Mouse (Mus musculus): ENCODE measurements around the gene Tet3. TPM values are rescaled to one million over a fixed set of nuclear protein-coding genes. Genes with fewer than 3 reads are reported as not detected.

Gene Tet3
- 25.0 and 30.3 TPM in 2 replicates for polyA plus RNA-seq (2014; fragmentation: Nextera tagmentation; extraction: Ambion mirVana)

DNA sequence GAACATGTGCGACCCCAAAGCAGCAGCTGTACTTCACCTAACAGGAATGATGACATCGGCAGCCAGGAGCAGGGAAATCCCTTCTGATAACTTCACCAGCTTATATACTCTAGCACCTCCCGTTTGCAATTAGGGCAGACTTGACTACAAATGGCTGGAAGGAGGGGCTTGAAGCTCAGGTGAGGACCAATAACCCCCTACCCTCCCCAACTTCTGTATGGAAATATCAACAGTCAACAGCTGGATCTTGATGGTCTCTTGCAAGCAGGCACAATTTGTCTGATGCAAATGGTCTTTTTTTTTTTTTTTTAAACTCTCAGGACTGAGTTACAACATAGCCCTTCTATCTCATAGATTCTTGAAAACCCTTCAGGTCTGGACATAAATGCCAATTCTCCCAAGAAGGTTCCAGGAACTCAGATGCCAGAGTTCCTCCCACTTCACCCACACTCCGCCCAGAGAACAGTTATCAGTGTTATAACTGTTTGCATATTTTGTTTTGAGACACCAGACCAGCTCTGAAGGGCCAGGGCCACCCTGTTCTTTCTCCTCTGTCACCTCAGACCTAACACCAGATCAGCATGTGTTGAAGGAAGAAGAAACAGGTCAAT is at the start of gene Tet3:
Gene Tet3, minus strand, starts transcription at position 51 of the 611 bp plus-strand sequence.
- Histone ChIP-seq H3K4me3 (ENCODE audit: low read depth, low read length) (no peak within 1 kb of the TSS), H3K27ac (ENCODE audit: low read depth, low read length) (no peak within 1 kb of the TSS), H3K9ac (ENCODE audit: low read depth, low read length) (no peak within 1 kb of the TSS), H3K4me1 (ENCODE audit: control insufficient read depth, insufficient read depth, low read length) (peaks cover 31% of the 10 kb centered on the region), H3K27me3 (ENCODE audit: control insufficient read depth, insufficient read depth, low read length) (no peaks in the 10 kb centered on the region), H3K36me3 (ENCODE audit: control insufficient read depth, insufficient read depth, low read length) (no peaks in the 10 kb centered on the region), H3K4me2 (no peak within 1 kb of the TSS), H3K9me3 (replicated peaks; ENCODE audit: control insufficient read depth, low read length) (no peaks in the 10 kb centered on the region)
- no peak for ATAC-seq (replicated peaks; ENCODE audit: insufficient number of reproducible peaks, low FRiP score, low TSS enrichment)
- 49% methylated on average over 4 of the region's 4 CpGs for WGBS (ENCODE audit: insufficient replicate concordance)

DNA sequence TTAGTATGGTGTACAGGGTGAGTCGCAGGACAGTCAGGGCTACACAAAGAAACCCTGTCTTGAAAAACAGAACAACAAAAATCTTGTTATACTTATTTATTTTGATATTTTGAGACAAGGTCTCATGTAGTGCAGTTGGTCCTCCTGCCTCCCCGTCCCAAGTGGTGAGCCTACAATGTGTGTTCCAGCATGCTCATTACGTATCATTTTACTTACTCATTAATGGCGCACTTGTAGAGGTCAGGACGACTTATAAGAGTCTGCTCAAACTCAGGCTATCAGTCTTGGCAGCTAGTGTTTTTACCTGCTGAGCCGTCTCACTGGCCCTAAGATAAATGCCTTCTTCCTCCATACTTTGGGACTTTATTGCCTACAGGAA is 48.3 kb upstream of the Tet3 start:
- Histone ChIP-seq H3K27me3 (ENCODE audit: control insufficient read depth, insufficient read depth, low read length) (no peaks in the 10 kb centered on the region), H3K4me1 (ENCODE audit: control insufficient read depth, insufficient read depth, low read length) (peaks cover 11% of the 10 kb centered on the region; the same call in 1 of the 2 replicates), H3K4me2 (peak overlapping the region; percentile 81), H3K9ac (ENCODE audit: low read depth, low read length) (peak overlapping the region; percentile 93), H3K36me3 (ENCODE audit: control insufficient read depth, insufficient read depth, low read length) (no peaks in the 10 kb centered on the region), H3K4me3 (ENCODE audit: low read depth, low read length) (peak overlapping the region; percentile 77), H3K9me3 (replicated peaks; ENCODE audit: control insufficient read depth, low read length) (no peaks in the 10 kb centered on the region), H3K27ac (ENCODE audit: low read depth, low read length) (peak overlapping the region; percentile 98)
- no peak for ATAC-seq (replicated peaks; ENCODE audit: insufficient number of reproducible peaks, low FRiP score, low TSS enrichment)
- WGBS (ENCODE audit: insufficient replicate concordance): 29% methylated on average over 6 of the region's 6 CpGs

GRCm38 (mm10) chr6:83506258-83507167 is 47.6 kb upstream of the Tet3 start, which contains the start of gene Dguok:
TSS of gene Dguok (minus strand) at chr6:83506969.
- peak within 1 kb of the TSS; percentile 98 for H3K27ac ChIP-seq (ENCODE audit: low read depth, low read length)
- H3K9ac ChIP-seq (ENCODE audit: low read depth, low read length): peak within 1 kb of the TSS; percentile 93
- H3K4me2 ChIP-seq: peak within 1 kb of the TSS; percentile 81
- H3K4me1 ChIP-seq (ENCODE audit: control insufficient read depth, insufficient read depth, low read length): peaks cover 14% of the 10 kb centered on the region; the same call in 1 of the 2 replicates
- H3K4me3 ChIP-seq (ENCODE audit: low read depth, low read length): peak within 1 kb of the TSS; percentile 77
- H3K27me3 ChIP-seq (ENCODE audit: control insufficient read depth, insufficient read depth, low read length): no peaks in the 10 kb centered on the region
- WGBS (ENCODE audit: insufficient replicate concordance): under 1% methylated on average over 54 of the region's 54 CpGs
- no peaks in the 10 kb centered on the region for H3K9me3 ChIP-seq (replicated peaks; ENCODE audit: control insufficient read depth, low read length)
- no peaks in the 10 kb centered on the region for H3K36me3 ChIP-seq (ENCODE audit: control insufficient read depth, insufficient read depth, low read length)
- peak; percentile 96 for ATAC-seq (replicated peaks; ENCODE audit: insufficient number of reproducible peaks, low FRiP score, low TSS enrichment)

- ATAC-seq (replicated peaks; ENCODE audit: insufficient number of reproducible peaks, low FRiP score, low TSS enrichment): no peak
- 75% methylated on average over 4 of the region's 4 CpGs for WGBS (ENCODE audit: insufficient replicate concordance)
- H3K27ac ChIP-seq (ENCODE audit: low read depth, low read length): no peak overlapping the region
Measured at GRCm38 (mm10) chr6:83505554-83505953, 46.7 kb upstream of the Tet3 start.

GRCm38 (mm10) chr6:83503361-83503760 is 44.5 kb upstream of the Tet3 start:
- Histone ChIP-seq H3K27ac (ENCODE audit: low read depth, low read length) (no peak overlapping the region), H3K4me1 (ENCODE audit: control insufficient read depth, insufficient read depth, low read length) (peaks cover 14% of the 10 kb centered on the region; the same call in 1 of the 2 replicates), H3K4me2 (no peak overlapping the region), H3K36me3 (ENCODE audit: control insufficient read depth, insufficient read depth, low read length) (no peaks in the 10 kb centered on the region), H3K9ac (ENCODE audit: low read depth, low read length) (no peak overlapping the region), H3K4me3 (ENCODE audit: low read depth, low read length) (no peak overlapping the region), H3K27me3 (ENCODE audit: control insufficient read depth, insufficient read depth, low read length) (no peaks in the 10 kb centered on the region), H3K9me3 (replicated peaks; ENCODE audit: control insufficient read depth, low read length) (no peaks in the 10 kb centered on the region)
- WGBS (ENCODE audit: insufficient replicate concordance): 75% methylated on average over 3 of the region's 3 CpGs
- no peak for ATAC-seq (replicated peaks; ENCODE audit: insufficient number of reproducible peaks, low FRiP score, low TSS enrichment)

More at GRCm38 (mm10) chr6:83505554-83505953, 46.7 kb upstream of the Tet3 start:
- no peak overlapping the region; the same call in 1 of the 2 replicates for H3K4me3 ChIP-seq (ENCODE audit: low read depth, low read length)
- peak overlapping the region; percentile 81 for H3K4me2 ChIP-seq
- peak overlapping the region; percentile 93; the same call in 1 of the 2 replicates for H3K9ac ChIP-seq (ENCODE audit: low read depth, low read length)
- H3K4me1 ChIP-seq (ENCODE audit: control insufficient read depth, insufficient read depth, low read length): peaks cover 14% of the 10 kb centered on the region; the same call in 1 of the 2 replicates
- no peaks in the 10 kb centered on the region for H3K27me3 ChIP-seq (ENCODE audit: control insufficient read depth, insufficient read depth, low read length)
- no peaks in the 10 kb centered on the region for H3K36me3 ChIP-seq (ENCODE audit: control insufficient read depth, insufficient read depth, low read length)
- H3K9me3 ChIP-seq (replicated peaks; ENCODE audit: control insufficient read depth, low read length): no peaks in the 10 kb centered on the region

GRCm38 (mm10) chr6:83502656-83503055 is 43.8 kb upstream of the Tet3 start:
- H3K4me1 ChIP-seq (ENCODE audit: control insufficient read depth, insufficient read depth, low read length): peaks cover 14% of the 10 kb centered on the region; the same call in 1 of the 2 replicates
- no peak overlapping the region for H3K4me2 ChIP-seq
- H3K27ac ChIP-seq (ENCODE audit: low read depth, low read length): no peak overlapping the region
- WGBS (ENCODE audit: insufficient replicate concordance): 79% methylated on average over 3 of the region's 3 CpGs
- no peak overlapping the region for H3K4me3 ChIP-seq (ENCODE audit: low read depth, low read length)
- ATAC-seq (replicated peaks; ENCODE audit: insufficient number of reproducible peaks, low FRiP score, low TSS enrichment): no peak
- no peaks in the 10 kb centered on the region for H3K27me3 ChIP-seq (ENCODE audit: control insufficient read depth, insufficient read depth, low read length)
- no peaks in the 10 kb centered on the region for H3K9me3 ChIP-seq (replicated peaks; ENCODE audit: control insufficient read depth, low read length)
- 0 out of 2 replicates have a peak, but pooled peaks cover 2% of the 10 kb centered on the region for H3K36me3 ChIP-seq (ENCODE audit: control insufficient read depth, insufficient read depth, low read length)
- H3K9ac ChIP-seq (ENCODE audit: low read depth, low read length): no peak overlapping the region

DNA sequence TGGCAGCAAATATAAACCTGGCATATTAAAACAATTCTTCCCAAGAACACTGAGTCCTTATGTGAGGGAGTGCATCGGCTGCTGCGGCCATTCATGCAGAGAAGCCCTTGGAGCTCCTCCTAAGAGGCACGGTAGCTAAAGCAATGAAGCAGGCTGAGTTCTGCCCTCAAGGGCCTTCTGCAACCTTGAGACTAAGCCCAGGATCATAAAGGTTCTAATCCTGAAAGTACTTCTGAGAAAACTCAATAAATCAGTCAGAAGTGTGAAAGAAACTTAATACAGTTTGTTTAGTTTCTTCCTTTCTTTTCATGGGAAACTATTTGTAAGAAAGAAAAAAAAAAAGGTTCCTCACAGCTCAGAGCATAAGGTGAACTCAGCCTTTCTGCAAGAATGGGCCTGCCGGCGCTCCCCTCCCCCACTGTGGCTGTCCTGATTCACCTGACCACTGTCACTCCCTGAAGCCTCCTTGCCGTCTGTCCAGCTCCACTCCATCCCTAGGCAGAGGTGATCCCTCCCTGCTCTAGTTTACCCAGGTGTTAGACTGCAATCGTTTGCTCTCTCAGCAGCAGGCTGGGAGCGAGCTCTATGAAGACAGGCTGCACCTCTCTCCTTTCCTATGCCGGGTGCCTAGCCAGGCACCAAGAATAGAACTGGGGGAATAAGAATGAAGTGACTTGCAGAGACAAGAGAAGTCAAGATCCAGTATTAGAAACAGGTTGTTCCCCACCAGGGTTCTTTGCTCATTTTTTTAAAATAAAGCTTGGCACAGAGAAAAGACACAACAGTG is 42.8 kb upstream of the Tet3 start:
- Histone ChIP-seq H3K4me3 (ENCODE audit: low read depth, low read length) (no peak overlapping the region), H3K9ac (ENCODE audit: low read depth, low read length) (no peak overlapping the region), H3K36me3 (ENCODE audit: control insufficient read depth, insufficient read depth, low read length) (0 out of 2 replicates have a peak, but pooled peaks cover 2% of the 10 kb centered on the region), H3K4me1 (ENCODE audit: control insufficient read depth, insufficient read depth, low read length) (peaks cover 15% of the 10 kb centered on the region; the same call in 1 of the 2 replicates), H3K4me2 (no peak overlapping the region), H3K27ac (ENCODE audit: low read depth, low read length) (peak overlapping the region; percentile 10; the same call in 1 of the 2 replicates), H3K27me3 (ENCODE audit: control insufficient read depth, insufficient read depth, low read length) (no peaks in the 10 kb centered on the region), H3K9me3 (replicated peaks; ENCODE audit: control insufficient read depth, low read length) (no peaks in the 10 kb centered on the region)
- no peak for ATAC-seq (replicated peaks; ENCODE audit: insufficient number of reproducible peaks, low FRiP score, low TSS enrichment)
- WGBS (ENCODE audit: insufficient replicate concordance): 59% methylated on average over 9 of the region's 9 CpGs

- 48% methylated on average over 3 of the region's 3 CpGs for WGBS (ENCODE audit: insufficient replicate concordance)
- no peak overlapping the region for H3K4me2 ChIP-seq
- ATAC-seq (replicated peaks; ENCODE audit: insufficient number of reproducible peaks, low FRiP score, low TSS enrichment): no peak
- peaks cover 9% of the 10 kb centered on the region; the same call in 1 of the 2 replicates for H3K4me1 ChIP-seq (ENCODE audit: control insufficient read depth, insufficient read depth, low read length)
- H3K4me3 ChIP-seq (ENCODE audit: low read depth, low read length): no peak overlapping the region
- H3K9me3 ChIP-seq (replicated peaks; ENCODE audit: control insufficient read depth, low read length): no peaks in the 10 kb centered on the region
- H3K36me3 ChIP-seq (ENCODE audit: control insufficient read depth, insufficient read depth, low read length): 0 out of 2 replicates have a peak, but pooled peaks cover 2% of the 10 kb centered on the region
- H3K27me3 ChIP-seq (ENCODE audit: control insufficient read depth, insufficient read depth, low read length): no peaks in the 10 kb centered on the region
- H3K9ac ChIP-seq (ENCODE audit: low read depth, low read length): no peak overlapping the region
- H3K27ac ChIP-seq (ENCODE audit: low read depth, low read length): no peak overlapping the region
Measured at GRCm38 (mm10) chr6:83500462-83500861, 41.6 kb upstream of the Tet3 start.

All from heart, embryonic 11.5 days (tissue).